Mouse (Mus musculus) testis, adult 2 months (tissue): ENCODE results near the gene Megf8.

ENCODE experiments used
- CTCF ChIP-seq: fragments of 200-500 bp; IDR thresholded peaks from 2 replicates; pipeline ENCODE4 v1.5.1; 2012; ENCODE audit warnings: low read depth, mild to moderate bottlenecking, inconsistent platforms, low read length, moderate library complexity; ENCODE audit not compliant: control insufficient read depth, insufficient read depth, insufficient replicate concordance
- POLR2A ChIP-seq: fragments of 200-500 bp; IDR thresholded peaks from 2 replicates; pipeline ENCODE4 v1.6.1; 2012; ENCODE audit warnings: low read depth, mild to moderate bottlenecking, inconsistent platforms, low read length, moderate library complexity; ENCODE audit not compliant: control insufficient read depth

GRCm38 (mm10) chr7:25284766-25285165 is 32.2 kb upstream of the Megf8 start:
- TF ChIP-seq CTCF = no peak
- no peak for TF ChIP-seq POLR2A
